Mouse (Mus musculus) central nervous system, embryonic 14 days (tissue): ENCODE measurements around the gene Cryba2. TPM values are rescaled to one million over a fixed set of nuclear protein-coding genes. Genes with fewer than 3 reads are reported as not detected.

Source experiments
- polyA plus RNA-seq: library from polyadenylated mRNA; depleted of rRNA; stranded (reverse); fragments of >200 nt; gene quantifications from 2 replicates; pipeline ENCODE4 v1.2.3, GENCODE M21; 2012; rRNA removed

Gene Cryba2
- 0.39 and 1.1 TPM in 2 replicates for polyA plus RNA-seq

DNA sequence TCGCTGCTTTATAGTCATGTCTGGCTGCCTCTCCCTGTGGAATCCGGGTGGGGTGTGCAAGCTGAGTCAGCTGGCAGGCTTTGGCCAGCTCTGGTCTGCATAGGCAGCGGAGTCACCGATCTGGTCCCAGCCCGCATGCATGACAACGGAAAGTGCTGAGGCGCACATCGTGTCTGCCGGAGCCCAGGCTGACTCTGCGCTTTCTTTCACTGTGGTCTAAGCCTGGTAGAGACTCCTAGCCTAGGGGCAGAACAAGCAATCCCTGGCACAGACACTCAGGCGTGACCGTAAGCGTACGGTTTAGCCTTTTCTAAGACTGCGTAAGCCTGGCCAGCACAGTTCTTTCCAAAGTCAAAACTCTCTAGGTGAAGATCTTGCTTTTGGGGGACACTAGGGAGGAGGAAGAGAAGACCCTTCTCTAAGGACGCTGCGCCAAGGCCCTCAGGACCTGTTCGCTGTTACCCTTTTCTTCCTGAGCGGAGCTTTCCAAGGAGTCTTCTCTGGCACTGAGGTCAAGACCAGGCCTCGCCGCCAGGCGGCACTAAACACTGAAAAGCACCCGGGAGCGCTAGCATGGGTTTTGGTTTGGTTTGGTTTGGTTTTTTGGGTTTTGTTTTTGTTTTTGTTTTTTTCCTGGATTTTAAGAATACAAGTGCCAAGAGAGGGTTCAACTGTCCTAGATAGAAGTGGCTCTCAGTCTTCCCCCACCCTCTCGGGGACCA is at the start of gene Cryba2:
Gene Cryba2 (minus strand): TSS at position 10 of the 722 bp plus-strand sequence.

GRCm38 (mm10) chr1:74935402-74935801 is 42.5 kb upstream of the Cryba2 start, which contains the start of gene Cfap65:
TSS of gene Cfap65 (minus strand) at chr1:74935599.

DNA sequence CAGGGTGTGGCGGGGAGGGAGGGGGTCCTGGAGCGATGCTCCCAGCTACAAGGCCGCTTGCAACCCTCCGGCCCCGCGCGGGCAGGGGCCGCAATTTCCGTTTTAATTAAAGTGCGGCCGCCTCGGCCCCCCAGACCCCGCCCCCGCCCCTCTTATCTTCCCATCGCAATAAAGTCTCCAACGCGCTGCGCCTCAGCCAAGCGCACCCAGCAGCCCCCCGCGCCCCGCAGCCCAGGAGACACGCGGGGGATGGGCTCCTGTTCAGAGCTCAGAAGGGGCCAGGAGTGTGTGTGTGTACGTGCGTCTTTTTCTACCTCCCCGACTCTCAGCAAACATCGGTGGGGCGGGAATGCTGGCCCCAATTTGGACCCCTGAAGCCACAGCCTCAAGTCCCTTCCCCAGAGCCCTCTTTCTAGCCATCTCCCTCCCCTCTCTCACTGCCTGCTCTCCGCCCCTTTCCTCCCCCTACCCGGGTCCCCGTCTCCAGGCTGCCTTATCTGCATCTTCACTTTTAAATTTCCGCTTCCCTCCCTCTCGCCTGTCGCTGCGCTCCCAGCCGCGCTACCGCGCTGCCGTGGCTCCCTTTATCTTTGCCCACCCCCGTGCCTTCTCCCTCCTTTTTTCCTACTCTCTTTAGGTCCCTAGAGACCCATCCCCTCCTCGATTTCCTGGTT is 7.4 kb downstream of the Cryba2 start, which contains the start of gene Fev:
Gene Fev (minus strand): TSS at position 51 of the 674 bp plus-strand sequence.

DNA sequence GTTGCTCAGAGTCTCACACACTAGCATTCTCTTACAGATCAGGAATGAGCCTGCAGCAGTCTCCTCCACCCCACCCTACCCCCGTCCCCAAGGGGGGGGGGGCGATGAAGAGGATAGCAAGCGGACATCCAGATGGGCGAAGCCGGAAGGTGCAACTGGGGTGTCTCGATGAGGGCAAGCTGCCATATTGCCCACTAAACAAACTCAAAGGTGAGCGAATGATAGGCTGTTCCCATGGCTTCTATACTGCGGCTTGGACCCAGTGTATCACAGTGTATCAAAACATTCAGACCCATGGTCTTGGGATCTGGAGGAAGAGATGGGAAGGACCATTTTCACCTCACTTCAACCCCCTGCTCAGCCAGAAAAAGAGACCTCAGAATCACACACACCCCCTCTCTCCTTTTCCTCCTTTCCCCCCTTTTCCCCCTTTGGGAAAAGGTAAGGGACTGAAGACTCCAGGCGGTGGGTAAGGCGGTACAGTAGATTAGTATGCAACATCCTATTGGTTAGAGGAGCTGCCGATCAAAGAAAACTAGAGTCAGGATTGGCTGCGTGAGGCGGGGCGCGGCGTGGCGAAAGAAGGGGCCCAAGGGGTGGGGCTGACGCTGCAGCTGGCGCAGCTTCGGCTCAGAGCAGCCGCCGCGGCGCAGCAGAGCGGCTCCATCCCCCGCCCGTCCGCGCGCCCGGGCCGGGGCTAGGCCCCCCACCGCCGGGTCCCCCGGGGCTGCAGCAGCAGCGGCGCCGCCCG is 38.5 kb downstream of the Cryba2 start, which contains the start of gene Cdk5r2:
Gene Cdk5r2 (plus strand): TSS at position 629 of the 751 bp plus-strand sequence.

Other genes starting within 250 kb of the Cryba2 start
- gene Ttll4, start 231.4 kb downstream of the Cryba2 start, polyA plus RNA-seq: 33.3 and 38.8 TPM in 2 replicates
- gene Cyp27a1, start 179.6 kb downstream of the Cryba2 start, polyA plus RNA-seq: 2.5 and 4.0 TPM in 2 replicates
- gene Prkag3, start 143.9 kb downstream of the Cryba2 start, polyA plus RNA-seq: 0.07 and 0.98 TPM in 2 replicates
- gene Wnt6, start 121.3 kb downstream of the Cryba2 start, polyA plus RNA-seq: 2.6 and 8.3 TPM in 2 replicates
- gene Wnt10a, start 101.6 kb downstream of the Cryba2 start, polyA plus RNA-seq: 0.34 and 1.1 TPM in 2 replicates
- gene Cdk5r2, start 38.2 kb downstream of the Cryba2 start, polyA plus RNA-seq: 44.6 and 54.5 TPM in 2 replicates
- gene Fev, start 7.7 kb downstream of the Cryba2 start, polyA plus RNA-seq: 0.58 and 1.6 TPM in 2 replicates
- gene Cfap65, start 42.5 kb upstream of the Cryba2 start, polyA plus RNA-seq: 3.0 and 3.1 TPM in 2 replicates
- gene Ihh, start 58.5 kb upstream of the Cryba2 start, polyA plus RNA-seq: 0.60 and 3.4 TPM in 2 replicates
- 3.0 and 3.8 TPM in 2 replicates for gene Nhej1, start 232.1 kb upstream of the Cryba2 start, polyA plus RNA-seq
- gene Slc23a3, start 240.7 kb upstream of the Cryba2 start, polyA plus RNA-seq: 0.06 and 0.15 TPM in 2 replicates
- 60.0 and 62.1 TPM in 2 replicates for gene Cnppd1, start 249.6 kb upstream of the Cryba2 start, polyA plus RNA-seq
- gene Retreg2, start 249.6 kb upstream of the Cryba2 start, polyA plus RNA-seq: 139 and 143 TPM in 2 replicates